Mouse (Mus musculus): Measurements from ENCODE around the gene Ptpre.

DNA sequence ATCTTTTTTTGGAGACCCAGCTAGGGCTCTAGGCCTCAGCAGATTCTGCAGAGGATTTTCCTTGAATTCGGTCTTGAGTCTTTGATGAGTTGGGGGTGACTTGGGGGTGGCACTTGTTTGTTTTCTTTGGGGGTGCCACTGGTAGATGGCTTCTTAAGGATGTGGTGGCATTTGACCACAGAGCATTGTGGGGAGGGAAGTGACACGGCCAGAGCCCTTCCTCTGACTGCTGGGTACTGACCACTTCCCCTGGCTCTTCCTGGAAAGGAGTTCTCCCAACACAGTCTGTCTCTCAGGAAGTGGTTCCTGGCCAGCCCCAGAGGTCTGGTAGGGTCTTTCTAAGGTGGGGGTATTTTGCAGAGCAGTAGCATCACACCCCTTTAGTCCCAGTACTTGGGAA lies 54.2 kb downstream of the Ptpre start:
- TF ChIP-seq CTCF (IDR thresholded peaks at IDR 0.05; ENCODE audit: low read depth, low read length) (no peak), POLR2A (IDR thresholded peaks at IDR 0.05; ENCODE audit: extremely low read depth, insufficient read depth, low read length) (no peak)

All from liver, adult 2 months (tissue).